Mouse (Mus musculus): Measurements from ENCODE around the gene Mepce. TPM values are rescaled to one million over a fixed set of nuclear protein-coding genes. Genes with fewer than 3 reads are reported as not detected.

Gene Mepce
- total and polyA plus RNA-seq, 3 experiments, result 58.7 to 74.2 TPM; not detected in 1

- Histone ChIP-seq H3K27ac (ENCODE audit: control insufficient read depth, low read depth, low read length) (peak overlapping the region; percentile 44), H3K4me1 (ENCODE audit: control insufficient read depth in 1 of 2, insufficient read depth in 2 of 2, low read length in 2 of 2) (peaks cover 9 to 14% of the 10 kb centered on the region in 2 experiments), H3K27me3 (ENCODE audit: control insufficient read depth in 1 of 2, insufficient read depth in 2 of 2, low read length in 2 of 2) (no peaks in the 10 kb centered on the region), H3K79me2 (ENCODE audit: control insufficient read depth, insufficient read depth, low read length, poor library complexity) (no peaks in the 10 kb centered on the region), H3K36me3 (ENCODE audit: control insufficient read depth in 1 of 2, insufficient read depth in 2 of 2, low read length in 2 of 2) (peaks cover 0 to 16% of the 10 kb centered on the region in 2 experiments; a peak in 2 of 4 replicates), H3K4me3 (ENCODE audit: control insufficient read depth in 1 of 2, insufficient read depth in 1 of 2, low read depth in 2 of 2, low read length in 2 of 2) (no peak overlapping the region), H3K9ac (ENCODE audit: control insufficient read depth, low read depth, low read length, poor library complexity, severe bottlenecking) (no peak overlapping the region), H3K9me3 (replicated peaks; ENCODE audit: insufficient read depth, low read length) (no peaks in the 10 kb centered on the region)
- DNase-seq (ENCODE audit: low read depth, low spot score), result peak; percentile 63
- TF ChIP-seq EP300 (IDR thresholded peaks at IDR 0.05; ENCODE audit: low read depth in 1 of 2, low read length in 2 of 2), result peak; percentile 60 to 83
- TF ChIP-seq ZKSCAN1 (IDR thresholded peaks at IDR 0.05; ENCODE audit: low read depth, low read length), result no peak
- peak; percentile 83 for TF ChIP-seq ETS1 (IDR thresholded peaks at IDR 0.05; ENCODE audit: low read depth, low read length)
- peak; percentile 31; the same call in 1 of the 2 replicates for TF ChIP-seq RCOR1 (IDR thresholded peaks at IDR 0.05; ENCODE audit: low read depth, low read length)
- no peak for TF ChIP-seq MAX (IDR thresholded peaks at IDR 0.05; ENCODE audit: low read length)
- no peak for TF ChIP-seq POLR2AphosphoS5 (IDR thresholded peaks at IDR 0.05; ENCODE audit: borderline replicate concordance, low read depth, low read length)
- TF ChIP-seq TCF12 (IDR thresholded peaks at IDR 0.05; ENCODE audit: low read depth, low read length), result peak; percentile 74
- TF ChIP-seq MYB (IDR thresholded peaks at IDR 0.05; ENCODE audit: low read depth, low read length), result no peak
- no peak for TF ChIP-seq UBTF (IDR thresholded peaks at IDR 0.05; ENCODE audit: borderline replicate concordance, insufficient read depth, low read depth, low read length)
- no peak for TF ChIP-seq MEF2A (IDR thresholded peaks at IDR 0.05; ENCODE audit: extremely low read depth, insufficient replicate concordance, low read depth, low read length, poor library complexity, severe bottlenecking)
- TF ChIP-seq E2F4 (IDR thresholded peaks at IDR 0.05; ENCODE audit: borderline replicate concordance, low read depth, low read length), result no peak
- TF ChIP-seq ELF1 (IDR thresholded peaks at IDR 0.05; ENCODE audit: low read depth, low read length), result no peak
- no peak for TF ChIP-seq RAD21 (IDR thresholded peaks at IDR 0.05; ENCODE audit: low read depth, low read length)
- TF ChIP-seq SIN3A (IDR thresholded peaks at IDR 0.05; ENCODE audit: low read length), result peak; percentile 20; the same call in 1 of the 2 replicates
- TF ChIP-seq HCFC1 (IDR thresholded peaks at IDR 0.05; ENCODE audit: low read depth, low read length), result no peak
- TF ChIP-seq GATA1 (IDR thresholded peaks at IDR 0.05; ENCODE audit: low read depth, low read length), result peak; percentile 89
These were observed 13.5 kb upstream of the Mepce start for GRCm38 (mm10) chr5:137800917-137801316.

- Histone ChIP-seq H3K4me1 (ENCODE audit: control insufficient read depth in 1 of 2, insufficient read depth in 2 of 2, low read length in 2 of 2) (peaks cover 9 to 14% of the 10 kb centered on the region in 2 experiments), H3K9me3 (replicated peaks; ENCODE audit: insufficient read depth, low read length) (no peaks in the 10 kb centered on the region), H3K36me3 (ENCODE audit: control insufficient read depth in 1 of 2, insufficient read depth in 2 of 2, low read length in 2 of 2) (peaks cover 0 to 16% of the 10 kb centered on the region in 2 experiments; a peak in 2 of 4 replicates), H3K79me2 (ENCODE audit: control insufficient read depth, insufficient read depth, low read length, poor library complexity) (no peaks in the 10 kb centered on the region), H3K27me3 (ENCODE audit: control insufficient read depth in 1 of 2, insufficient read depth in 2 of 2, low read length in 2 of 2) (no peaks in the 10 kb centered on the region), H3K9ac (ENCODE audit: control insufficient read depth, low read depth, low read length, poor library complexity, severe bottlenecking) (no peak overlapping the region), H3K4me3 (ENCODE audit: control insufficient read depth in 1 of 2, insufficient read depth in 1 of 2, low read depth in 2 of 2, low read length in 2 of 2) (no peak overlapping the region), H3K27ac (ENCODE audit: control insufficient read depth, low read depth, low read length) (no peak overlapping the region)
- TF ChIP-seq MAZ (IDR thresholded peaks at IDR 0.05; ENCODE audit: low read depth, low read length) (no peak), POLR2AphosphoS5 (IDR thresholded peaks at IDR 0.05; ENCODE audit: borderline replicate concordance, low read depth, low read length) (no peak), GABPA (IDR thresholded peaks at IDR 0.05; ENCODE audit: low read depth, low read length) (no peak), ZNF384 (IDR thresholded peaks at IDR 0.05; ENCODE audit: low read depth, low read length) (no peak), CHD1 (IDR thresholded peaks at IDR 0.05; ENCODE audit: low read depth, low read length) (no peak)
- DNase-seq (ENCODE audit: low read depth, low spot score), result no peak
These were observed 9.2 kb upstream of the Mepce start for GRCm38 (mm10) chr5:137796606-137797005.

Measured in MEL (cell line).